Mouse (Mus musculus) ovary, postnatal 10 days (tissue): ENCODE results near the gene Taar7d.
"Not testable (repeated sequence)": the region's sequence is repeated elsewhere in the genome, so short reads cannot be mapped to it uniquely, and the experiment has no call there.

ENCODE experiments used
- DNase-seq: peaks from one replicate; pipeline ENCODE4 v3.0.0; 2022; ENCODE audit warnings: low spot score

The Taar7d gene

GRCm38 (mm10) chr10:24026922-24027321, at the start of gene Taar7d:
Gene Taar7d (plus strand): TSS chr10:24027222.
- no peak for DNase-seq

DNA sequence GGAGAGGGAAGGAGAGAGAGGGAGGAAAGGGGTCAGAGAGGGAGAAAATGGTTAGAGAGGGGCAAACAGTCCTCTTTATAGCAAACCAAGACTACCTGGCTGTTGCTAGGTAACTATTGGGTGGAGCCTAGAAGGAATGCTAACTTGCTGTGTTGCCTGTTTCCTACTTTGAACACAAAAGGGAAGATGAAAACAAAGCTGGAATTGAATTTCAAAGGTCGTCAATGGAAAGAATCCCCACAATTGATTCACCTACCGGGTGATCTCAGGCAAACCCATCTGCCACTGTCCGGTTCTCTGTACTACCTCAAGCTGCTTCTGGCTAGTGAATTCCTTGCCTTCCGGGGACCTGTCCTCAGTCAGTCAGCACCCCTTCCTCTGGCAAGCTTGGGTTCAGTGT, 49.1 kb upstream of the Taar7d start:
- DNase-seq = no peak

- peak; percentile 34 for DNase-seq
These were observed 47.9 kb upstream of the Taar7d start for GRCm38 (mm10) chr10:23978901-23979705.

GRCm38 (mm10) chr10:23985546-23985945, 41.5 kb upstream of the Taar7d start, which contains the start of gene Taar6:
Gene Taar6 (minus strand): TSS chr10:23985646.
- DNase-seq = no peak

DNA sequence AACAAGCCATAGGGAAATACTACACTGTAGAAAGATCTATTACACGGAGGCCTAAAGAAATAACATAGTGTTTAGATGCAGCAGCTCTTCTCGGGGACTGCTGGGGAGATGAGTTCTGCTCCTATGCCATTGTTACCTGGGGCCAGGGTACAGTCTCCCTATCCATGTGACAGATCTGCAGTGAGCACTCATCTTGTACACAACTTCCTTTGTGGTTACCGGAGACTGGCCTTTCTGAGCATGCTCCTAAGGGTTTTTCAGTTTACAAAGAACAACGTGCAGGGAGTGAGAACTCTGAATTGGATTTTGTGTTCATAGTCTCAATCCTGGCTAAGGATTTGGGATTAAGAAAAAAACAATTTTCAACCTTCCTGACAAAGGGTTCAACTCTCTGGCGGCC, 40.6 kb upstream of the Taar7d start:
- no peak for DNase-seq

- DNase-seq = no peak
These were observed 33.6 kb upstream of the Taar7d start, which contains the start of gene Taar7a for GRCm38 (mm10) chr10:23993381-23993780. Gene Taar7a (minus strand): TSS chr10:23993481.

DNA sequence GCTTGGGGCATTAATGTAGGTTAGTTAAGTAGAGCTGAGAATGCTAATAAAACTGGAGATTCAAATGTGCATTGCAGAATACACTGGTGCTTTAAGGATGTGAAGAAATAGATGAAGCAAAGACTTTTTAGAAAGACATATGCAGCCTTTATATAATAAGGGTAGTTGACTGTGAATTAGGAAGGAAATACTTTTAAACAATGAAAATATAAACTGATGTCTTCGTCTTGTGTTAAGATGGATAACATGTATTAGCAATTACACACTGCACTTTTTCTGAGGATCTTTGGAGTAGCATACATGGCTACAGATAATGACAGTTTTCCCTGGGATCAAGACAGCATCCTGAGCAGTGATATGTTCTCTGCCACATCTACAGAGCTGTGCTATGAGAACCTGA, 27.4 kb upstream of the Taar7d start, which contains the start of gene Taar7b:
Gene Taar7b, plus strand, starts transcription at position 301 of the 400 bp plus-strand sequence.
- DNase-seq = no peak

- DNase-seq = no peak
These were observed 20.6 kb upstream of the Taar7d start for GRCm38 (mm10) chr10:24006442-24006841.

DNA sequence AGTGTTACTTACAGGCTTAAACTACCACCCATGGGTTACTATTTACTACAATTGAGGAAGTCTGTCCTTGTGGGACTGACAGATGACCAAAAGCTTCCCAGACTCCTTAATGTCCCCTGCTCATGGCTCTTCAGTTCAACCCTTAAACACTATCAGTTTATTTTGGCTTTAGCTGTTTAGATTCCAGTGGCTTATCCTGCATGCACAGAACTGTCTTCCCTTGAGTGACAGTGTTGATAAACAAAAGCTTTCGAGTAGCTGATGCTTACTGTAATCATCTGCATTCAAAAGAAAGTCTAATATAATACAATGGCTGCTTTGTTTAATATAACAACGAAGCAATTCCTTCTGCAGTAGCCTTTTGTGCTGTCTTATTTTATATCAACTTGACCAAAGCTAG, 20.0 kb upstream of the Taar7d start:
- no peak for DNase-seq

GRCm38 (mm10) chr10:24008143-24008542, 18.9 kb upstream of the Taar7d start:
- DNase-seq = no peak

DNA sequence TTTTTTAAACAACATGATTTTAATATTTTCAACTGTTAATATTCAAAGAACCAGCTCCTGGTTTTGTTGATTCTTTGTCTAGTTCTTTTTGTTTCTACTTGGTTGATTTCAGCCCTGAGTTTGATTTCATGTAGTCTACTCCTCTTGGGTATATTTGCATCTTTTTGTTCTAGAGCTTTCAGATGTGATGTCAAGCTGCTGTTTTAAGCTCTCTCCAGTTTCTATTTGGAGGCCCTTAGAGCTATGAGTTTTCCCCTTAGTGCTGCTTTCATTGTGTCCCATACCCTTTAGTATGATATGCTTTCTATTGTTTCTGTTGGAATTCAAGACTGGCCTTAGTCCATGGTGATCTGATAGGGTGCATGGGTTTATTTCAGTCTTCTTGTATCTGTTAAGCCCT, 4.3 kb downstream of the Taar7d start:
- DNase-seq = no peak

GRCm38 (mm10) chr10:24037314-24037713, 10.3 kb downstream of the Taar7d start, which contains the start of gene Taar7e:
Gene Taar7e (plus strand): TSS chr10:24037614.
- no peak for DNase-seq

DNA sequence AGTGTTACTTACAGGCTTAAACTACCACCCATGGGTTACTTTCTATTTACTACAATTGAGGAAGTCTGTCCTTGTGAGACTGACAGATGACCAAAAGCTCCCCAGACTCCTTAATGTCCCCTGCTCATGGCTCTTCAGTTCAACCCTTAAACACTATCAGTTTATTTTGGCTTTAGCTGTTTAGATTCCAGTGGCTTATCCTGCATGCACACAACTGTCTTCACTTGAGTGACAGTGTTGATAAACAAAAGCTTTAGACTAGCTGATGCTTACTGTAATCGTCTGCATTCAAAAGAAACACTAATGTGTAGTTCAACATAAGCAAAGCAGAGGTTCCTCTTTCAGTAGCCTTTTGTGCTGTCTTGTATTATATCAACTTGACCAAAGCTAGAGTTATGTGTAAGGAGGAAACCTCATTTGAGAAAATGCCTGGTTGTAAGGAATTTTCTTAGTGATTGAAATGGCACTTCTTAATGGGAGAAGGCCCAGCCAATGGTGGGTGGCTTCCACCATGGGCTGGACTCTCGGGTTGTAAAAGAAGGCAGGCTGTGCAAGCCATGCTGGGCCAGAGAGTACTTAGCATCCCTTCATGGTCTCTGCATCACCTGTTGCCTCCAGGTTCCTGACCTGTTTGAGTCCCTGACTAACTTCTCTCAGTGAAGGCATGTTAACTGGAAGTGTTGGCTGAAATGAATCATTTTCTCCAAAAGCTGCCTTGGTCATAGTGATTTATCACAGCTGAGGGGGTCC, 13.3 kb downstream of the Taar7d start:
- no peak for DNase-seq

GRCm38 (mm10) chr10:24049210-24049609, 22.2 kb downstream of the Taar7d start, which contains the start of gene Taar7f:
Gene Taar7f (plus strand): TSS chr10:24049510.
- DNase-seq = no peak

GRCm38 (mm10) chr10:24052039-24052438, 25.0 kb downstream of the Taar7d start:
- DNase-seq = no peak

- DNase-seq = no peak
These were observed 32.0 kb downstream of the Taar7d start for GRCm38 (mm10) chr10:24058986-24059385.

GRCm38 (mm10) chr10:24074751-24075150, 47.7 kb downstream of the Taar7d start:
- DNase-seq = not testable (repeated sequence)

GRCm38 (mm10) chr10:24076200-24076599, 49.2 kb downstream of the Taar7d start, which contains the start of gene Taar8a:
Gene Taar8a (plus strand): TSS chr10:24076500.
- DNase-seq = not testable (repeated sequence)
